Mouse (Mus musculus): ENCODE measurements around the gene Baiap2l1. TPM values are rescaled to one million over a fixed set of nuclear protein-coding genes. Genes with fewer than 3 reads are reported as not detected.

Gene Baiap2l1
- polyA plus RNA-seq, 1 experiment from 2014 or later, result 19.3 TPM

DNA sequence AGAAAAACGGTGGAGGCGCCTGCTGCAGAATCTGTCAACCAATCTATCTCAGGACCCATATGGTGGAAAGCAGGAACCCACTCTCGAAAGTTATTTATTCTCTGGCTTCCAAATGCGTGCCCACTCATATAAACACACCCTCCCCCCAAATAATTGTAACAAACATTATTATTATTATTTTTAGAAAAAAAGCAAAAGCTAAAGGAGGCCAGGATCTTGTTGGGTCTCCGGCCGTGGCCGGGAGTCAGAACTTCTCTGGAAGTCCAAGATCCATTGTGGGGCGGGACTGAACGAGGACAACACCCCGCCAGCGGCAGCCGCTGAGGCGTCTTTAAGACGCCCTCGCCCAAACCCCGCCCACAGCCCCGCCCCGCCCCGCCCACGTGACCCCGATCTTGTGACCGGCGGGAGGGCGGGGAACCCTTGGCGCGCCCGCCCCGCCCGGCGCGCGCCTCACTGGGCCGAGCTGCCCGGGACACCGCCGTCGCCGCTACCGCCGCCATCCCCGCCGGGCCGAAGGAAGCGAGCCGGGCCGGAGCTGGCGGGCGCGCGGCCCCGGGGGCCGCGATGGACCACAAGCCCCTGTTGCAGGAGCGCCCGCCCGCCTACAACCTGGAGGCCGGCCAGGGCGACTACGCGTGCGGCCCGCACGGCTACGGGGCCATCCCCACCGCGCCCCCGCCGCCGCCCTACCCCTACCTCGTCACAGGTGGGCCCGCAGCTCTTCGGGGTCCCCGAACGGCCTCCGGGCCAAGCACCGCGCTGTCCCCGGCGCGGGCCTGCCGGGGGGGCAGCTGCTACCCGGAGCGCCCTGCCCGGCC, 102.9 kb downstream of the Baiap2l1 start:
- WGBS, result under 1% methylated on average over 78 of the region's 84 CpGs
- peak overlapping the region; percentile 82 for H3K4me2 ChIP-seq (ENCODE audit: low read depth, low read length)
- H3K27me3 ChIP-seq (ENCODE audit: control insufficient read depth, insufficient read depth, low read length), result no peaks in the 10 kb centered on the region
- peak overlapping the region; percentile 94 for H3K4me3 ChIP-seq (replicated peaks; ENCODE audit: low read length)
- peak overlapping the region; percentile 96 for H3K27ac ChIP-seq (ENCODE audit: low read length)
- no peaks in the 10 kb centered on the region for H3K9me3 ChIP-seq (replicated peaks; ENCODE audit: control insufficient read depth, low read length)
- H3K4me1 ChIP-seq (ENCODE audit: control insufficient read depth, insufficient read depth, low read length), result peaks cover 44% of the 10 kb centered on the region
- peak overlapping the region; percentile 98 for H3K9ac ChIP-seq (ENCODE audit: low read length)
- peak; percentile 88 for ATAC-seq (ENCODE audit: insufficient read depth, low FRiP score)
- no peaks in the 10 kb centered on the region for H3K36me3 ChIP-seq (ENCODE audit: control insufficient read depth, insufficient read depth, low read length)

- WGBS, result 50% methylated on average over 16 of the region's 16 CpGs
- Histone ChIP-seq H3K27me3 (ENCODE audit: control insufficient read depth, insufficient read depth, low read length) (no peaks in the 10 kb centered on the region), H3K4me1 (ENCODE audit: control insufficient read depth, insufficient read depth, low read length) (peaks cover 38% of the 10 kb centered on the region), H3K9ac (ENCODE audit: low read length) (peak overlapping the region; percentile 58), H3K4me2 (ENCODE audit: low read depth, low read length) (peak overlapping the region; percentile 59), H3K4me3 (replicated peaks; ENCODE audit: low read length) (peak overlapping the region; percentile 94), H3K27ac (ENCODE audit: low read length) (peak overlapping the region; percentile 50), H3K9me3 (replicated peaks; ENCODE audit: control insufficient read depth, low read length) (no peaks in the 10 kb centered on the region), H3K36me3 (ENCODE audit: control insufficient read depth, insufficient read depth, low read length) (no peaks in the 10 kb centered on the region)
- peak; percentile 77 for ATAC-seq (ENCODE audit: insufficient read depth, low FRiP score)
These were observed 103.6 kb downstream of the Baiap2l1 start for GRCm38 (mm10) chr5:144254122-144254810.

- H3K4me3 ChIP-seq (replicated peaks; ENCODE audit: low read length), result no peak overlapping the region
- H3K4me2 ChIP-seq (ENCODE audit: low read depth, low read length), result no peak overlapping the region
- peaks cover 28% of the 10 kb centered on the region for H3K4me1 ChIP-seq (ENCODE audit: control insufficient read depth, insufficient read depth, low read length)
- no peaks in the 10 kb centered on the region for H3K36me3 ChIP-seq (ENCODE audit: control insufficient read depth, insufficient read depth, low read length)
- WGBS, result 73% methylated on average over 4 of the region's 4 CpGs
- no peak overlapping the region for H3K27ac ChIP-seq (ENCODE audit: low read length)
- no peaks in the 10 kb centered on the region for H3K27me3 ChIP-seq (ENCODE audit: control insufficient read depth, insufficient read depth, low read length)
- no peak overlapping the region for H3K9ac ChIP-seq (ENCODE audit: low read length)
- no peak for ATAC-seq (ENCODE audit: insufficient read depth, low FRiP score)
- H3K9me3 ChIP-seq (replicated peaks; ENCODE audit: control insufficient read depth, low read length), result no peaks in the 10 kb centered on the region
These were observed 104.7 kb downstream of the Baiap2l1 start for GRCm38 (mm10) chr5:144253212-144253611.

DNA sequence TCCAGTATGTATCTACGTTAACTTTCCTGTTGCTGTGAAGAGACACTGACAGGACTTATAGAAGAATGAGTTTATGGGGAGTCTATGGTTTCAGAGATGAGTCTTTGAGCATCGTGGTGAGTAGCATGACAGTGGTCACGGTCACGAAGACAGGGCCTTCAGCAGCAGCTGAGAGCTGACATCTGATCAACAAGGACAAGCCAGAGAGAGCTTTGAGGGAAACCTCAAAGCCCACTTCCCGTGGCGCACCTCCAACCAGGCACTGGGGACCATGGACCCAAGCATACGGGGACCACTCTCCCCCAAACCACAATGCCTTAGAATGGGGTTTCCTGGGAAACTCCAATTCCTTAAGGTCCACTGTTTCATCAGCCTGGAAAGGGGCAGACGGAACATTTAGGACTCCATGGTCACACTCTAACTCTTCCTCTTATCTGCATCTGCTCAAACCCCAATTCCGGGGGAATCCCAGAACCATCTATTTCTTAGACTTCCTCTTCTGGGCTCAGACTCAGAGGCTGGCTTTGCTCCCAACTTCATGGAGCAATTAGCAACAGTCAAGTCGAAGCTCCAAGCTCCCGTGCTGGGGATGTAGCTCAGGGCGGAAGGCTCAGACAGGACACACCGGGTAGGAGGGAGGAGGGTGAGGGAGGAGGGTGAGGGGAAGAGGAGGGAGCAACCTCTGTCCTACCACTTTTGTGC, 105.9 kb downstream of the Baiap2l1 start:
- Histone ChIP-seq H3K27ac (ENCODE audit: low read length) (no peak overlapping the region), H3K36me3 (ENCODE audit: control insufficient read depth, insufficient read depth, low read length) (no peaks in the 10 kb centered on the region), H3K4me1 (ENCODE audit: control insufficient read depth, insufficient read depth, low read length) (peaks cover 19% of the 10 kb centered on the region), H3K4me2 (ENCODE audit: low read depth, low read length) (no peak overlapping the region), H3K9ac (ENCODE audit: low read length) (no peak overlapping the region), H3K27me3 (ENCODE audit: control insufficient read depth, insufficient read depth, low read length) (no peaks in the 10 kb centered on the region), H3K4me3 (replicated peaks; ENCODE audit: low read length) (no peak overlapping the region), H3K9me3 (replicated peaks; ENCODE audit: control insufficient read depth, low read length) (no peaks in the 10 kb centered on the region)
- 84% methylated on average over 13 of the region's 13 CpGs for WGBS
- ATAC-seq (ENCODE audit: insufficient read depth, low FRiP score), result no peak

GRCm38 (mm10) chr5:144249871-144250270, 108.0 kb downstream of the Baiap2l1 start:
- no peak overlapping the region for H3K27ac ChIP-seq (ENCODE audit: low read length)

DNA sequence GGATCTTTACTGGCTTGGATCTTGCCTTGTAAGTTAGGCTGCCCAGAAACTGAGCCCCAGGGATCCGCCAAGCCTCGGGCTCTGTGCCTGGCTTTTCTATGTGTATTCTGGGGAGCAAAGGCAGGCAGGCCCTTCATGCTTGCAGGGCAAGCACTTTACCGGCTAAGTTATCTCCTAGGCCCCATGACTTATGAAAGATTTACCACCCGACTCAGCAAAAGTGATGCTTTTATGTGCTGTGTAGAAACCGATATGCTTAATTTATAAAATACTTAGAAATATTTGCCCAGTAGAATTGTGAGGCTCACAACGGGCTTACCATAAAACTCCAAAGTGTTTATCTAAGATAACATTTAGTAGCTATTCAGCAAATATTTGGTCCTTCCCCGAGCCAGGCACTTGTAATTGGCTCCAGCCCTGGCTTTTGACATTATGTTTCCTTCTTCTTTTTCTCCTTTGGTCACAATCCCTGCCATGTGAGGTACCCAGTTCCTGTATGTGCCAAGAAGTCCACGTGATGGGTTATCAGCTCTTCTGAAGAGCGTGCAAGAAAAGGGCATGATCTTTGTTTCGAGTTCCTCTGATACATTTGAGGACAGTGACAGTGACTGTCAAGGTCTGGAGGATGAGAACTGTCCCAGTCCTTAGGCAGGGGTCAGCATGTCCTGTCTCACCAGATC, 109.9 kb downstream of the Baiap2l1 start:
- peaks cover 8% of the 10 kb centered on the region; the same call in 1 of the 2 replicates for H3K4me1 ChIP-seq (ENCODE audit: control insufficient read depth, insufficient read depth, low read length)
- H3K9me3 ChIP-seq (replicated peaks; ENCODE audit: control insufficient read depth, low read length), result no peaks in the 10 kb centered on the region
- H3K4me2 ChIP-seq (ENCODE audit: low read depth, low read length), result no peak overlapping the region
- H3K27ac ChIP-seq (ENCODE audit: low read length), result peak overlapping the region; percentile 77
- 39% methylated on average over 10 of the region's 10 CpGs for WGBS
- no peak overlapping the region for H3K9ac ChIP-seq (ENCODE audit: low read length)
- no peak overlapping the region for H3K4me3 ChIP-seq (replicated peaks; ENCODE audit: low read length)
- H3K27me3 ChIP-seq (ENCODE audit: control insufficient read depth, insufficient read depth, low read length), result no peaks in the 10 kb centered on the region
- ATAC-seq (ENCODE audit: insufficient read depth, low FRiP score), result peak; percentile 77
- H3K36me3 ChIP-seq (ENCODE audit: control insufficient read depth, insufficient read depth, low read length), result no peaks in the 10 kb centered on the region

More at GRCm38 (mm10) chr5:144249871-144250270, 108.0 kb downstream of the Baiap2l1 start:
- Histone ChIP-seq H3K9ac (ENCODE audit: low read length) (no peak overlapping the region), H3K4me2 (ENCODE audit: low read depth, low read length) (no peak overlapping the region), H3K4me3 (replicated peaks; ENCODE audit: low read length) (no peak overlapping the region), H3K4me1 (ENCODE audit: control insufficient read depth, insufficient read depth, low read length) (peaks cover 13% of the 10 kb centered on the region), H3K27me3 (ENCODE audit: control insufficient read depth, insufficient read depth, low read length) (no peaks in the 10 kb centered on the region), H3K9me3 (replicated peaks; ENCODE audit: control insufficient read depth, low read length) (no peaks in the 10 kb centered on the region), H3K36me3 (ENCODE audit: control insufficient read depth, insufficient read depth, low read length) (no peaks in the 10 kb centered on the region)
- ATAC-seq (ENCODE audit: insufficient read depth, low FRiP score), result no peak
- WGBS, result 82% methylated on average over 3 of the region's 3 CpGs

DNA sequence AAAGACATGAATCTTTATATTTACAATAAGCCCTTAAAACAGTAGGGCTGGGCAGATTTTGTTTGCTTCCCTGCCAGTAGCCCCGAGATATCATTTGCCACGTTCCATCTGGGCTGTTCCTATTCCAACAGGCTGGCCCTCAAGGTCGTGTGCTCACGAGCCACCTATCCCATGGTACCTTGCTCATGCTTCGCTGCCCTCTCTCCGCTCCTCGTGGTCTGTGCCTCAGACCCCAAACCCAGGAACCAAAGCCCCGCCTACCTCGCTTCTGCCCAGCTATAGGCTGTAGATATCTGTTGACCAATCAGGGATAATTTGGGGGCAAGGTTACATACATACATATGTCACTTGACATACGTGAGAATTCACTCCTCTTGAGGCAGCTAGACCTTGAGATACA, 110.6 kb downstream of the Baiap2l1 start:
- peak; percentile 18; the same call in 1 of the 2 replicates for ATAC-seq (ENCODE audit: insufficient read depth, low FRiP score)
- no peaks in the 10 kb centered on the region for H3K9me3 ChIP-seq (replicated peaks; ENCODE audit: control insufficient read depth, low read length)
- peak overlapping the region; percentile 16 for H3K4me2 ChIP-seq (ENCODE audit: low read depth, low read length)
- peak overlapping the region; percentile 77 for H3K27ac ChIP-seq (ENCODE audit: low read length)
- H3K36me3 ChIP-seq (ENCODE audit: control insufficient read depth, insufficient read depth, low read length), result no peaks in the 10 kb centered on the region
- H3K9ac ChIP-seq (ENCODE audit: low read length), result no peak overlapping the region
- H3K4me3 ChIP-seq (replicated peaks; ENCODE audit: low read length), result no peak overlapping the region
- WGBS, result 46% methylated on average over 10 of the region's 10 CpGs
- H3K4me1 ChIP-seq (ENCODE audit: control insufficient read depth, insufficient read depth, low read length), result peaks cover 8% of the 10 kb centered on the region; the same call in 1 of the 2 replicates
- H3K27me3 ChIP-seq (ENCODE audit: control insufficient read depth, insufficient read depth, low read length), result no peaks in the 10 kb centered on the region

DNA sequence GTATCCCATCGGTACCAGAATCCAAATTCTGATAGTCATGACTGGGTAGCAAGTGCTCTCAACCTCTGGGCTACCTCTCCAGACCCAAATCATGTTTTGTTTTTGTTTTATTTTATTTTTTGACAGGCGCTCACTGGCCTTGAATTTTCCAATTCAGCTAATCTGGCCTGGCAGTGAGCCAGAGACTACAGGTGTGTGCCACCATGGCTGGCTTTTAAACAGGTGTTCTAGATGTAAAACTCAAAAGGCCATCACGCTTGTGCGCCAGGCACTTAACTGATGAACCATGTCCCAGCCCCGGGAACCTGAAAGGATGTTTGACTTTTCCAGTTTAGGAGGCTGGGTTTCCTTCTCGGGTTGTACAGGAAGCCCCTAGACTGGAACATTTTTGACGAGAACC, 111.2 kb downstream of the Baiap2l1 start:
- H3K27ac ChIP-seq (ENCODE audit: low read length), result peak overlapping the region; percentile 77
- WGBS, result 46% methylated on average over 7 of the region's 7 CpGs

More for the DNA sequence above, 111.2 kb downstream of the Baiap2l1 start:
- Histone ChIP-seq H3K36me3 (ENCODE audit: control insufficient read depth, insufficient read depth, low read length) (no peaks in the 10 kb centered on the region), H3K9me3 (replicated peaks; ENCODE audit: control insufficient read depth, low read length) (no peaks in the 10 kb centered on the region), H3K9ac (ENCODE audit: low read length) (no peak overlapping the region), H3K27me3 (ENCODE audit: control insufficient read depth, insufficient read depth, low read length) (no peaks in the 10 kb centered on the region), H3K4me2 (ENCODE audit: low read depth, low read length) (peak overlapping the region; percentile 16), H3K4me1 (ENCODE audit: control insufficient read depth, insufficient read depth, low read length) (peaks cover 8% of the 10 kb centered on the region; the same call in 1 of the 2 replicates), H3K4me3 (replicated peaks; ENCODE audit: low read length) (no peak overlapping the region)
- no peak for ATAC-seq (ENCODE audit: insufficient read depth, low FRiP score)
